ENCODE assay signal across 19 mouse cellular contexts in genomic region chr6:6930831-6931230, GRCm38 (mm10). TPM values are rescaled to one million over a fixed set of nuclear protein-coding genes. Genes with fewer than 3 reads are reported as not detected.
"Had no signal": no experiment of that assay in that cellular context is flagged by ENCODE, and none has a peak within 500 bp of the region (broad histone marks: within the 10 kb centered on the region; RNA-seq: fewer than 3 reads in every experiment).

No protein-coding gene starts in this region.

- H3K9ac ChIP-seq: liver, postnatal 0 days; lung, embryonic 15.5 days; midbrain, embryonic 12.5 days; neural tube, embryonic 13.5 days; neural tube, embryonic 15.5 days had no signal

- H3K27ac ChIP-seq: lung, embryonic 15.5 days; midbrain, embryonic 10.5 days; midbrain, embryonic 12.5 days; neural tube, embryonic 13.5 days; neural tube, embryonic 15.5 days had no signal

- H3K4me2 ChIP-seq: lung, embryonic 15.5 days; midbrain, embryonic 12.5 days; neural tube, embryonic 13.5 days; neural tube, embryonic 15.5 days had no signal

- H3K27me3 ChIP-seq: lung, embryonic 15.5 days; midbrain, embryonic 12.5 days; neural tube, embryonic 13.5 days; neural tube, embryonic 15.5 days had no signal

- DNase-seq: liver, postnatal 0 days; lung, adult 2 months; lung, postnatal 10 days; lung, postnatal 4 days; retina, postnatal 1 day; right cerebral cortex, postnatal 14 days; thymus, adult 2 months; thymus, postnatal 25 days; thymus, postnatal 4 days had no signal

- ATAC-seq: liver, postnatal 0 days had no signal

- H3K4me1 ChIP-seq: lung, embryonic 15.5 days; midbrain, embryonic 10.5 days; midbrain, embryonic 12.5 days; neural tube, embryonic 13.5 days; neural tube, embryonic 15.5 days had no signal

- H3K9me3 ChIP-seq: lung, embryonic 15.5 days; midbrain, embryonic 10.5 days; midbrain, embryonic 12.5 days; neural tube, embryonic 13.5 days; neural tube, embryonic 15.5 days had no signal

- H3K36me3 ChIP-seq: lung, embryonic 15.5 days; midbrain, embryonic 10.5 days; midbrain, embryonic 12.5 days; neural tube, embryonic 13.5 days; neural tube, embryonic 15.5 days had no signal

- H3K4me3 ChIP-seq: lung, embryonic 15.5 days; midbrain, embryonic 10.5 days; midbrain, embryonic 12.5 days; myocyte; neural tube, embryonic 13.5 days; neural tube, embryonic 15.5 days had no signal

RNA-seq across cellular contexts. Expression of gene Dlx5, which starts 48.9 kb away (rescaled TPM):
- total RNA-seq: megakaryocyte, adult 5-6 weeks; megakaryocyte-erythroid progenitor cell, adult 5-6 weeks had no signal
- polyA plus RNA-seq: liver, postnatal 0 days; lung, adult 2 months; myocyte; spleen, adult 2 months; urinary bladder, adult 2 months had no signal
